ENCODE assay signal across 12 mouse cellular contexts in genomic region chr17:84355006-84355405, GRCm38 (mm10).
"Had no signal": no experiment of that assay in that cellular context is flagged by ENCODE, and none has a peak within 500 bp of the region (broad histone marks: within the 10 kb centered on the region; RNA-seq: fewer than 3 reads in every experiment).

No protein-coding gene starts in this region.

- ATAC-seq: liver, postnatal 0 days; midbrain, embryonic 13.5 days had no signal

- H3K9me3 ChIP-seq: kidney, embryonic 15.5 days; limb, embryonic 12.5 days; liver, embryonic 13.5 days; midbrain, embryonic 13.5 days had no signal

- DNase-seq: kidney, adult 2 months; kidney, postnatal 14 days; layer of hippocampus, adult 9-11 months; layer of hippocampus, postnatal 36 days; liver; liver, embryonic 13.5 days; liver, postnatal 0 days; lung, postnatal 36 days; thymus, postnatal 36 days had no signal

- H3K4me2 ChIP-seq: kidney, embryonic 15.5 days; limb, embryonic 12.5 days; liver, embryonic 13.5 days; midbrain, embryonic 13.5 days had no signal

- H3K4me3 ChIP-seq: kidney, embryonic 15.5 days; limb, embryonic 12.5 days; liver, embryonic 13.5 days; midbrain, embryonic 13.5 days had no signal

- H3K36me3 ChIP-seq: midbrain, embryonic 13.5 days had no signal

- H3K27me3 ChIP-seq: kidney, embryonic 15.5 days; limb, embryonic 12.5 days; liver, embryonic 13.5 days; midbrain, embryonic 13.5 days had no signal

- H3K27ac ChIP-seq: kidney, embryonic 15.5 days; limb, embryonic 12.5 days; liver, embryonic 13.5 days; midbrain, embryonic 13.5 days had no signal

- H3K9ac ChIP-seq: kidney, embryonic 15.5 days; limb, embryonic 12.5 days; liver, embryonic 13.5 days; liver, postnatal 0 days; midbrain, embryonic 13.5 days had no signal
